Mouse (Mus musculus): Measurements from ENCODE around the gene Btbd9.
A peak's percentile ranks its signal among the peaks of the same experiment; 100 is the strongest.
"Not testable (repeated sequence)": the region's sequence is repeated elsewhere in the genome, so short reads cannot be mapped to it uniquely, and the experiment has no call there.

Btbd9 gene

GRCm38 (mm10) chr17:30575941-30576773 is at the start of gene Btbd9:
Btbd9 (minus strand) TSS chr17:30576488.
- DNase-seq: peak; percentile 100

- DNase-seq: not testable (repeated sequence)
These were observed 47.8 kb upstream of the Btbd9 start, which contains the start of gene Dnah8 for GRCm38 (mm10) chr17:30624132-30624531. Dnah8 (plus strand) TSS chr17:30624354.

DNA sequence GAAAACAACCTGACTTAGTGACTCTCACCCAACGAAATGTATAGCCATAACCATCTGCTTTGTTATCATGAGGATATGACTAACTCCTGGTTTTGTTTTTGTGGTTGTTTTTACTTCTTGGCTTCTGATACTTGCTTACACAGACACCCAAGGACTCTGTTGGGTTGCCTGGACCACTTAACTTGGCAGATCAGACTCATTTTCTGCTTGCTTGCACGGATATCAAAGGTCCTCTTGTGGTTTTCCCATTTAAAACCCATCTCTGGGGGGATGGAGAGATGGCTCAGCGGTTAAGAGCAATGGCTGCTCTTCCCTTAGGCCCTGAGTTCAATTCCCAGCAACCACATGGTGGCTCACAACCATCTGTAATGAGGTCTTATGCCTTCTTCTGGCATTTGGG is 46.9 kb upstream of the Btbd9 start:
- peak; percentile 57 for DNase-seq

GRCm38 (mm10) chr17:30621450-30621849 is 45.2 kb upstream of the Btbd9 start:
- DNase-seq: peak; percentile 82

GRCm38 (mm10) chr17:30620548-30620947 is 44.3 kb upstream of the Btbd9 start:
- no peak for DNase-seq

DNA sequence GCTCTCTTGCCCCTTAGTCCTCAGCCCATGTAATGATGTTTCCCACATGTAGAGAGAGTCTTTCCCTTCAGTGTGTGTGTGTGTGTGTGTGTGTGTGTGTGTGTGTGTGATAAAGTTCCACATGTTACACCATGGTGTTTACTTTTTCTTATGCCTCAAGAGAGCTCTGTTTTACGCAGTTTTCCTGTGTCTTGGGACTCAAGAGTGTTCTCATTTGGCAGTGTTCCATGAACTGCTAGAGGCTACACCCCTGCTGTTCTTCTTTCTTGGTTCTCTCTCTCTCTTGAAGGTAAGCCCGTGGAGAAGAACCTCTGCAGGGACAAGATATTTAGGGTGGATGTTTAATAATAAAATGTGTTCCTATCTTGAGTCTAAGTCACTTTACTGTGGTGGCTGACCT is 42.9 kb upstream of the Btbd9 start:
- peak; percentile 70 for DNase-seq

DNA sequence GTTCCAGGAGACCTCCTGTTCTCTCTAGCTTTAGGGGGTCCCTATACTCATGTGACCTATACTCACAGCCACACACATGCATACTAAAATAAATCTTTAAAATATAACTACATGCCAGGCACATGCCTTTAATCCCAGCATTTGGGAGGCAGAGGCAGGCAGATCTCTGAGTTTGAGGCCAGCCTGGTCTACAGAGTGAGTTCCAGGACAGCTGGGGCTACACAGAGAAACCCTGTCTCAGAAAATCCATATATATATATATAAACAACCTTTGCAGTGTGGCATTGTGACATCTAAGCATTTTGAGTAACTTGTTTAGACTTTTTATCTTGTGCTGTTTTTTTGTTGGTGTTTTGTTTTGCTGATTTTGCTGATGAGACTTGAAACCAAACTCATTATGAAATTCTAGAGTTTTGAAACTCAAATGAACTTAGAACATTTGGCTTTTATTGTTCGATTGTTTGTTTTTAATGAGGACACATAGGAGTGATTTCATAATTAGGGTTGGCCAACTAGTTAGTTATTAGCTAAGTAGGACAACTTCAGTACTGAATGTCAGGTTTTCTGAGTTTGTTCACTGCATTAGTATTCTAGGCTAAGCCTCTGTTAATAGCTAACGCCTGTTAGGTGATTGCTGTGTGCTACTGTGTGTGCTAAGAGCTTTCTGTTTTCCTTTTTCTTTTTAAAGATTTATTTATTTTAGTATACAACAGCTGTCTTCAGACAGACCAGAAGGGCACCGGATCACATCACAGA is 42.0 kb upstream of the Btbd9 start:
- DNase-seq: peak; percentile 55

GRCm38 (mm10) chr17:30616203-30616602 is 39.9 kb upstream of the Btbd9 start:
- DNase-seq: peak; percentile 45

GRCm38 (mm10) chr17:30613350-30613749 is 37.1 kb upstream of the Btbd9 start:
- no peak for DNase-seq

GRCm38 (mm10) chr17:30612075-30612859 is 36.0 kb upstream of the Btbd9 start:
- DNase-seq: peak; percentile 100

- peak; percentile 83 for DNase-seq
These were observed 35.2 kb upstream of the Btbd9 start for GRCm38 (mm10) chr17:30611221-30612074.

- no peak for DNase-seq
These were observed 34.5 kb upstream of the Btbd9 start for GRCm38 (mm10) chr17:30610739-30611138.

DNA sequence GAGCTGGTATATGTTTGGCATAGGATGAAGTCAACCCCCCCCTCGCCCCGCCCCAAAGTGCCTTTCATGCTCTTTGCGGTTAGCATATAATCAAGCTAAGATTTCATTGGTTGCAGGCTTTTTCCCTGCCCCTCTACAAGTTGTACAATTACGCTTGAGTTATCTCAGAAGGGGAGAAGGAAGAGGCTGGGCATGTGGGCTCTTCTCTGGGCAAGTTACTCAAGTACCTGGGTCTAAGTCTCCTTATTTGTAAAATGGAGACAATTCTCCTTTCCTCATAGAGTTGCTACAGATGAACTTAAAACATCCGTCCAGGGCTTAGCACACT is 33.7 kb upstream of the Btbd9 start:
- DNase-seq: no peak

DNA sequence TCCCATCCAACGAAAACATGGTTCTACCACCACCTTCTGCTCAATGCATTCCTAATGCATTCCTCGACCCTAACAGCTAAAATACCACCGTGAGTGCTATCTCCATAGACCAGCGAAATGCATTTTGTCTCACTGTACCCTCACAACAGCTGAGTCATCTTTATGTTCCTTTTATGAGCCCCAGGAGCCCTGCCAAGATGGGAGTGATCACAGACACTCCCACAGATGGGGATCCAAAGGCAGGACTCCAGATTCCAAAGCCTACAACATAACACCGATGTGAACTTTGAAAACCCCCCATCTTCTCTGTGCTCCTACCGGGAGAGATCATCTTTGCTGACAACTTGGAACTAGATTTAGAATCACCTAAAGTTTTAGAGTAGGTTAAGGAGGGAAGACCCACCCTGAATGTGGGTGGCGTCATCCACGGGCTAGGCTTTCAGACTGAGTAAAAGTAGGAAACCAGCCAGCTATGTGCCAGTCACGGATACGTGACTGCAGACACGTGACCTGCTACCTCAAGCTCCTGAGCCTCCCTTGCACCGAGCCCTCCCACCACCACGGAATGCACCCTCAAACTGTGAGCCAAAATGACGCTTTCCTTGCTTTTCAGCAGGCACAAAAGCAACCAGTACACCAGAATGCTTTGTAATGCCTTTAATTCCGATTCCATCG is 33.2 kb upstream of the Btbd9 start:
- DNase-seq: peak; percentile 90

- peak; percentile 87 for DNase-seq
These were observed 31.7 kb upstream of the Btbd9 start for GRCm38 (mm10) chr17:30607909-30608495.

GRCm38 (mm10) chr17:30607330-30607729 is 31.0 kb upstream of the Btbd9 start:
- peak; percentile 82 for DNase-seq

- DNase-seq: peak; percentile 87
These were observed 30.4 kb upstream of the Btbd9 start for GRCm38 (mm10) chr17:30606634-30607081.

- DNase-seq: peak; percentile 89
These were observed 29.9 kb upstream of the Btbd9 start for GRCm38 (mm10) chr17:30606206-30606605.

DNA sequence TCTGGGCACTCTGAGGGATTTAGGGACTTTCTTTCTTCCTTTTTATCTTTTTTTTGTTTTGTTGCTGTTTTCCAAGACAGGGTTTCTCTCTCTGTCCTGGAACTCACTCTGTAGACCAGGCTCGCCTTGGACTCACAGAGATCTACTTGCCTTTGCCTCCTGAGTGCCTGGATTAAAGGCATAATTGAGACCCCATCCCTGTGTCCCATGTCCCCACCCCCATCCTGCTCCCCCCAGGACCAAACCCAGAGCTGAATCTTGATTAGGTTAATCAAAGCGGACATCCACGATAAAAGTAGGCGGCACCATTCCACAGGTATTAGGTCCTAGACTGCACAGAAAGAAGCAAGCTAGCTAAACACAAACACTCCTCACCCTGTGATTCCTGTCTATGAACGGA is 28.7 kb upstream of the Btbd9 start:
- peak; percentile 82 for DNase-seq

DNA sequence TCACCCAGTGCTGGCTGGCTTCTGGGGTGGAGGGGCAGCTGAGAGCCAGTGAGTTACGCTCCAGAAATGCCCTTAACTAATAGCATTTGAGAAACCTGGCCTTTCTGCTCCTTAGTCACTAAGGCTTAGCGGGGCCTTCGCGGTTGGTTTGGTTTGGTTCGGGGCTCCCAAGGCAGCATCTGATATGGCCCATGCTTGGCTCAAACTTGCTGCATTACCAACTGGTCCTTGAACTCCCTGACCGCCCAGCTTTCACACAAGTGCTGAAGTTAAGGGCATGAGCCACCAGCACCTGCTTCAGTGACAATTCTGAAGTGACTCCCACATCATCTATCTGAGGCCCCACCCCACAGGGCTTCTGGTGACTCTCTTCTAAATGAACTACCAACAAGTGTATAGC is 28.0 kb upstream of the Btbd9 start:
- DNase-seq: peak; percentile 72

DNA sequence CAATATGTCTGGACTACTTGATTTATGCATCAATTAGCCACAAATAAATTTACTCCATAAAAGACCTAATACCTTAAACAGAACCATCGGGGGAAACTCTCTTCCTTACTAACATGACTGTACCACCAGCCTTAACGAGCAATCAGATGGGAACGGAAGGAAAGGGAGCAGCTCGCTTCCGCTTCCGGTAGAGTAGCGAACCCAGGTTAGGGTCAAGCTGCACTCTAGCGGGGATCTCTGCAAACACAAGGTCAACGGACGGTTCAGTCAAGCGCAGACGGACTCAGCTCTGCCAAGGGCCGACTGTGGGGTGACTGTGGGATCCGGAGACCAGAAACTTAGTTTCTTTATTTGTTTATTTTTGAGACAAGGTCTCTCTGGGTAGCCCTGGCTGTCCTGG is 25.9 kb upstream of the Btbd9 start:
- no peak for DNase-seq

All from heart, adult 11 months (tissue).